Mouse (Mus musculus) MEL (cell line): ENCODE measurements around the gene Gmds. TPM values are rescaled to one million over a fixed set of nuclear protein-coding genes. Genes with fewer than 3 reads are reported as not detected.

Experiments used
- DNase-seq: peaks from one replicate; pipeline ENCODE4 v3.0.0; 2011; ENCODE audit warnings: low read depth, low spot score
- H3K27ac ChIP-seq: 2 replicates; pipeline ENCODE4 v1.5.1; 2012; ENCODE audit warnings: low read depth, mild to moderate bottlenecking, control low read depth, low read length, moderate library complexity; ENCODE audit not compliant: control insufficient read depth
- H3K27me3 ChIP-seq, 2 experiments: fragments of 150-350 bp in 1 of 2; sonication (generic) in 1 of 2; 2 replicates each; pipeline ENCODE4 v1.6.1; 2012; ENCODE audit warnings: low read length in 2 of 2, mild to moderate bottlenecking in 2 of 2, improper control_type of control experiment in 1 of 2, moderate library complexity in 1 of 2; ENCODE audit not compliant: insufficient read depth in 2 of 2, control insufficient read depth in 1 of 2
- H3K36me3 ChIP-seq, 2 experiments: 2 replicates each; pipeline ENCODE4 v1.6.1; 2012 to 2014; ENCODE audit warnings: low read length in 2 of 2, improper control_type of control experiment in 1 of 2, inconsistent platforms in 1 of 2, mild to moderate bottlenecking in 1 of 2; ENCODE audit not compliant: insufficient read depth in 2 of 2, control insufficient read depth in 1 of 2
- H3K4me1 ChIP-seq, 2 experiments: fragments of 150-350 bp in 1 of 2; sonication (generic) in 1 of 2; 2 replicates each; pipeline ENCODE4 v1.6.1; 2012; ENCODE audit warnings: low read length in 2 of 2, improper control_type of control experiment in 1 of 2, mild to moderate bottlenecking in 1 of 2; ENCODE audit not compliant: insufficient read depth in 2 of 2, control insufficient read depth in 1 of 2
- H3K4me3 ChIP-seq, 2 experiments: fragments of 150-350 bp in 1 of 2; sonication (generic) in 1 of 2; 2 replicates each; pipeline ENCODE4 v1.5.1; 2012; ENCODE audit warnings: low read depth in 2 of 2, low read length in 2 of 2, mild to moderate bottlenecking in 2 of 2, moderate library complexity in 2 of 2, control low read depth in 1 of 2, improper control_type of control experiment in 1 of 2; ENCODE audit not compliant: control insufficient read depth in 1 of 2, insufficient read depth in 1 of 2
- H3K79me2 ChIP-seq: 2 replicates; pipeline ENCODE4 v1.6.1; 2012; ENCODE audit warnings: mild to moderate bottlenecking, low read length, moderate library complexity; ENCODE audit not compliant: control insufficient read depth, poor library complexity, insufficient read depth
- H3K9ac ChIP-seq: 2 replicates; pipeline ENCODE4 v1.6.1; 2012; ENCODE audit warnings: low read depth, mild to moderate bottlenecking, control low read depth, low read length, moderate library complexity; ENCODE audit not compliant: control insufficient read depth, poor library complexity, severe bottlenecking
- H3K9me3 ChIP-seq: fragments of 150-350 bp; sonication (generic); replicated peaks from 2 replicates; pipeline ENCODE4 v1.6.1; 2012; ENCODE audit warnings: mild to moderate bottlenecking, low read length, improper control_type of control experiment, moderate library complexity; ENCODE audit not compliant: insufficient read depth
- ELF1 ChIP-seq: IDR thresholded peaks from 2 replicates; pipeline ENCODE4 v1.6.1; 2014; ENCODE audit warnings: low read depth, mild to moderate bottlenecking, inconsistent platforms, low read length, improper control_type of control experiment, moderate library complexity
- EP300 ChIP-seq, 2 experiments: IDR thresholded peaks; 2 replicates each; pipeline ENCODE4 v1.6.1; 2011; ENCODE audit warnings: improper control_type of control experiment in 2 of 2, low read length in 2 of 2, low read depth in 1 of 2, mild to moderate bottlenecking in 1 of 2
- GATA1 ChIP-seq: IDR thresholded peaks from 2 replicates; pipeline ENCODE4 v1.6.1; 2011; ENCODE audit warnings: low read depth, low read length, improper control_type of control experiment
- MAX ChIP-seq: IDR thresholded peaks from 2 replicates; pipeline ENCODE4 v1.6.1; 2011; ENCODE audit warnings: low read length, improper control_type of control experiment
- MYC ChIP-seq: IDR thresholded peaks from 2 replicates; pipeline ENCODE4 v1.6.1; 2011; ENCODE audit warnings: low read depth, mild to moderate bottlenecking, low read length, improper control_type of control experiment, moderate library complexity
- POLR2A ChIP-seq, 2 experiments: IDR thresholded peaks; 2 replicates each; pipeline ENCODE4 v1.6.1; 2011 to 2012; ENCODE audit warnings: low read length in 2 of 2, mild to moderate bottlenecking in 2 of 2, control low read depth in 1 of 2, improper control_type of control experiment in 1 of 2, low read depth in 1 of 2, moderate library complexity in 1 of 2; ENCODE audit not compliant: control insufficient read depth in 1 of 2, insufficient read depth in 1 of 2, poor library complexity in 1 of 2
- RCOR1 ChIP-seq: IDR thresholded peaks from 2 replicates; pipeline ENCODE4 v1.6.1; 2012; ENCODE audit warnings: low read depth, mild to moderate bottlenecking, inconsistent platforms, low read length, improper control_type of control experiment
- SIN3A ChIP-seq: IDR thresholded peaks from 2 replicates; pipeline ENCODE4 v1.6.1; 2012; ENCODE audit warnings: low read length, improper control_type of control experiment, inconsistent platforms
- TAL1 ChIP-seq: IDR thresholded peaks from 2 replicates; pipeline ENCODE4 v1.6.1; 2012; ENCODE audit warnings: mild to moderate bottlenecking, inconsistent platforms, low read length, moderate library complexity, mixed read lengths
- TCF12 ChIP-seq: IDR thresholded peaks from 2 replicates; pipeline ENCODE4 v1.6.1; 2014; ENCODE audit warnings: low read depth, mild to moderate bottlenecking, inconsistent platforms, low read length, improper control_type of control experiment, moderate library complexity
- USF1 ChIP-seq: IDR thresholded peaks from 2 replicates; pipeline ENCODE4 v1.6.1; 2014; ENCODE audit warnings: low read depth, mild to moderate bottlenecking, inconsistent platforms, low read length, improper control_type of control experiment, moderate library complexity
- ZKSCAN1 ChIP-seq: IDR thresholded peaks from 2 replicates; pipeline ENCODE4 v1.6.1; 2012; ENCODE audit warnings: low read depth, mild to moderate bottlenecking, inconsistent platforms, low read length, improper control_type of control experiment, moderate library complexity
- ZMIZ1 ChIP-seq: IDR thresholded peaks from 2 replicates; pipeline ENCODE4 v1.6.1; 2012; ENCODE audit warnings: low read depth, mild to moderate bottlenecking, inconsistent platforms, low read length, improper control_type of control experiment, moderate library complexity
- ZNF384 ChIP-seq: IDR thresholded peaks from 2 replicates; pipeline ENCODE4 v1.6.1; 2012; ENCODE audit warnings: low read depth, mild to moderate bottlenecking, inconsistent platforms, low read length, improper control_type of control experiment
- polyA plus RNA-seq, 2 experiments: library from polyadenylated mRNA; stranded (reverse) in 1 of 2; unstranded in 1 of 2; fragments of >175 nt in 1 of 2; fragments of >200 nt in 1 of 2; gene quantifications; 2 replicates each; pipeline versions ENCODE4 v1.2.1 to v1.2.4; 2012; ENCODE audit warnings: low replicate concordance in 2 of 2, low read depth in 1 of 2; ENCODE audit not compliant: insufficient read length in 2 of 2, insufficient read depth in 1 of 2, missing spikeins in 1 of 2
- total RNA-seq: library from RNA; depleted of rRNA; stranded (reverse); fragments of 300-350 nt; gene quantifications from 2 replicates; pipeline ENCODE4 v1.2.3, GENCODE M21; 2012

The Gmds gene
- total and polyA plus RNA-seq, 3 experiments: 17.4 to 32.2 TPM; not detected in 1

DNA sequence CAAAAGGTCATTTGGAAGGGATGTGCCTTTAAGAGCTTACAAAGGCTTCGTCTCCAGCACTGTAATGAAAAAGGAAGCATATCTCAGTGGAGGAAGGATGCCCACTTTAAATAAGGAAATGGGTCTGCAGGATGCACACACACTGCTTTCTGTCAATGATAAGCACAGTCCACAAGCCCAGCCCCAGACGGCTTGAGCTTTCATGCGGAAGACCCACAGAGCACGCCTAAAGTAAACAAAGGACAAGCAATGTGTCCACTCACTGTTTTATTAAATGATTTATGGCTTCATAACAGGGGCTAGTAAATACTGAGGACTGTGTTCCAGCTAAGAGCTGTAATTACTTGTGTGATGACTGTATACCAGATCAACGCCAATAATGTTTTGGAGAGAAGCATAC is 169.4 kb downstream of the Gmds start:
- H3K4me3 ChIP-seq: peak overlapping the region in 1 of 2 experiments; percentile 16; a peak in 1 of 4 replicates
- H3K36me3 ChIP-seq: peaks cover 0 to 11% of the 10 kb centered on the region in 2 experiments; a peak in 2 of 4 replicates
- no peak overlapping the region for H3K27ac ChIP-seq
- TF ChIP-seq SIN3A (peak; percentile 19; the same call in 1 of the 2 replicates), MYC (no peak), TCF12 (peak; percentile 38; the same call in 1 of the 2 replicates), EP300 (IDR thresholded peaks at IDR 0.05; ENCODE audit: low read depth in 1 of 2, low read length in 2 of 2) (peak; percentile 43 to 62; a peak in 3 of 4 replicates), ELF1 (0 out of 2 replicates have a peak, but pooled peaks have one; percentile 30), ZMIZ1 (no peak), ZNF384 (no peak), ZKSCAN1 (no peak), RCOR1 (peak; percentile 49; the same call in 1 of the 2 replicates), TAL1 (peak; percentile 63), GATA1 (peak; percentile 58)
- H3K4me1 ChIP-seq: peaks cover 0 to 6% of the 10 kb centered on the region in 2 experiments; a peak in 3 of 4 replicates
- no peaks in the 10 kb centered on the region for H3K9me3 ChIP-seq
- peak; percentile 65 for DNase-seq
- H3K9ac ChIP-seq: no peak overlapping the region
- no peaks in the 10 kb centered on the region for H3K79me2 ChIP-seq
- H3K27me3 ChIP-seq: no peaks in the 10 kb centered on the region

DNA sequence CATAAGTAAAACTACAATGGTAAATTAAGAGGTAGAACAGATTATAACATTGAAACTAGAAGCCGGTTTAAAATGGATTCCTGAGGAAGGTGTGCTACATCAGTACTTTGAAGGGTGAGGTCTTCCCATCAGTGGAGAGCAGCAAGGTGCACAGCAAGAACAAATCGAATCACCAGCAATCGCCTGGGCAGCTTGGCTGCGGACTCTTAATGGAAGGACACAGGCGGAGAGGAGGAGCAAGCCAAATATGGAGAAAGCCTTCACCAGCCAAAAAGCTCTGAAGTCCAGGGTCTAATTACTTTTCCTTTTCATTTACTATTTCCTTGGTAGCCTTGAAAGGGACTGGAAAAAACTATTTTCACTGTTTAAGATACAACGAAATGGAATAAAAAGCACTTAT is 170.7 kb downstream of the Gmds start:
- H3K36me3 ChIP-seq: peaks cover 0 to 11% of the 10 kb centered on the region in 2 experiments; a peak in 2 of 4 replicates
- DNase-seq: no peak
- peaks cover 0 to 6% of the 10 kb centered on the region in 2 experiments; a peak in 3 of 4 replicates for H3K4me1 ChIP-seq
- H3K27me3 ChIP-seq: no peaks in the 10 kb centered on the region
- no peak overlapping the region for H3K27ac ChIP-seq
- no peaks in the 10 kb centered on the region for H3K9me3 ChIP-seq
- H3K9ac ChIP-seq: no peak overlapping the region
- H3K79me2 ChIP-seq: no peaks in the 10 kb centered on the region
- H3K4me3 ChIP-seq: no peak overlapping the region
- TF ChIP-seq MAX (no peak), ZNF384 (no peak), POLR2A (IDR thresholded peaks at IDR 0.05; ENCODE audit: control insufficient read depth in 1 of 2, insufficient read depth in 1 of 2, low read depth in 1 of 2, low read length in 2 of 2, poor library complexity in 1 of 2) (no peak)
- TF ChIP-seq, all 39 proteins: peak for 0

DNA sequence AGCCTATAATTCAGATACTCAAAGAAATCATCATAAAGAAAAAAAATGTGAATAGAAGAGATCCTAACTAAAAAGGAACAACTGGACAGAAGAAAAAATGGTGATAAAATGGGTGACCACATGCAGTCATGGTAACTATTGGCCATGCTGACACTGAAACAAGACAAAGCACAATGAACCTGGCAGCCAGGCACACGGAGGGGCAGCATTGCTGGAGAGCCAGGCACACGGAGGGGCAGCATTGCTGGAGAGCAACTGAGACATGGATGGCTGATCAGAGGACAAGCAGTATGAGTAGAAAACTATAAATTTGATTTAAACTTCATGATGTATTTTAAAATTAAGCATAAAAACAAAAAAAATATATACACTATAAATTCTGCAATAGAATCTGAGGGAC is 173.0 kb downstream of the Gmds start:
- no peak overlapping the region for H3K9ac ChIP-seq
- no peaks in the 10 kb centered on the region for H3K27me3 ChIP-seq
- H3K4me1 ChIP-seq: peaks cover 0 to 6% of the 10 kb centered on the region in 2 experiments; a peak in 3 of 4 replicates
- peaks cover 0 to 15% of the 10 kb centered on the region in 2 experiments; a peak in 2 of 4 replicates for H3K36me3 ChIP-seq
- TF ChIP-seq USF1 (no peak), ZNF384 (no peak)
- no peak for DNase-seq
- H3K9me3 ChIP-seq: no peaks in the 10 kb centered on the region
- no peaks in the 10 kb centered on the region for H3K79me2 ChIP-seq
- H3K27ac ChIP-seq: no peak overlapping the region
- no peak overlapping the region for H3K4me3 ChIP-seq
